Mouse (Mus musculus) cerebellum, adult 9-10 months (tissue): ENCODE results near the gene Irf1.

Source experiments
- DNase-seq: peaks from one replicate; pipeline ENCODE4 v3.0.0; 2022

Gene Irf1

GRCm38 (mm10) chr11:53785311-53785936 lies 15.6 kb downstream of the Irf1 start:
- DNase-seq = no peak

DNA sequence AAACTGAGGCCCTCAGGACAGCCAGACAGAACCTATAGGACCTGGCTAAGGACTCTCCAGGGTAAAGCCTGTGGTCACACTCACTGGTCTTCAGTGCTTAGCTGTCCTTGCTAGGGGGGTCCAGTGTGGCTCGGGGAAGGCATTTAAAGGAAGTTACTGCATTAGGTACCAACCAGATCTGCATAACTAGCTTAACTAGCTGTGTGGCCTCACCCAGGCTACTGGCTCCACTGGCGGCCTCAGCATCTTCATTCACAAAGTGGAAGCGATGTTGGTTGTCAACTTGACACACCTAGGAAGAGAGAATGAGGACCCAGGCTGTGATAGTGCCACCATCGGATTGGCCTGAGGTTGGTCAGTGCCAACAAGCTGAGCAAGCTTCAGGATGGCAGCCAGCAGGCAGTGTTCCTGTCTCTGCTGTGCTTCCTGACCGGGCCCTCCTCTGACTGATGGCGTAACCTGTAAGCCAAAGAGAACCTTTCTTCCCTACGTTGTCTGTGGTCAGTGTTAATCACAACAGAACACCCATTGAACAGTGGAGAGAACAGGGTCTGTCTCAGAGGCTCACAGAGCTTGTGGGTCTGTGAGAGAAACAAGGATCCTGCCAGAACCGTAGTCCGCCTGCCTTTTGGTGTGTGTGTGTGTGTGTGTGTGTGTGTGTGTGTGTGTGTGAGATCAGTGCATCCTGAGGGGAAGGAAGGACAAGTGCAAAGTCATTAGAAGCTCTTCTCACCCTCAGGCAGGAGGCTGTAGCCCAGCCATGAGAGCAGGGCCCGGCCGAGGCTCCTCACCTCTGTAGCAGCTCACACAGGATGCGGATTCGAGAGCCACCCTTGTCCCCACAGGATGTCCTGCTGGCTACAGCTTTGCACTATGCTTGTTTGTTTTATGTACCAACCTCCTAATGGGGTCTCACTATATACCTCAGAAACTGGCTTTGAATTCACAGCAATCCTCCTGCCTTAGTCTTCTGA lies 16.5 kb downstream of the Irf1 start:
- DNase-seq = peak; percentile 23

- no peak for DNase-seq
These were observed 18.4 kb downstream of the Irf1 start for GRCm38 (mm10) chr11:53788196-53788595.

GRCm38 (mm10) chr11:53789277-53789676 lies 19.5 kb downstream of the Irf1 start:
- DNase-seq = no peak

DNA sequence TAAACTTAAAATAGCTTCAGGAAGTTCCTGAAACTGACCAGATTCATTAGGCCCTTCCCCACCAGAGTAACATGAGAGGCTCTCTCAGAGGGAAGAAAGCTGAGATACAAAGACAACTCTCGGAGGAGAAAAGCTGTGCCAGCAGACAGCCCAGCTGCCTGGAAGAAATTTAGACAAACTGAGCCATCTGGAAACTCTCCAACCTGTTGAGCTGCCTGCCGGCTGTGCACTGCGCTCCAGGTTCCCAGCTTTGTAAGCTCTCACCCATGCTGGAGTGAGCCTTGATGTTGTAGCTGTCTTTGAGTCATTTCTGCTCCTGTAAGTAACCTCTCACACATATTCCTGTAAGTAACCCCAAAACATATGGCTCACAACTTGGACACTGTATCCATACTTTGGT lies 23.2 kb downstream of the Irf1 start:
- DNase-seq = no peak

- DNase-seq = no peak
These were observed 24.2 kb downstream of the Irf1 start for GRCm38 (mm10) chr11:53794015-53794414.

DNA sequence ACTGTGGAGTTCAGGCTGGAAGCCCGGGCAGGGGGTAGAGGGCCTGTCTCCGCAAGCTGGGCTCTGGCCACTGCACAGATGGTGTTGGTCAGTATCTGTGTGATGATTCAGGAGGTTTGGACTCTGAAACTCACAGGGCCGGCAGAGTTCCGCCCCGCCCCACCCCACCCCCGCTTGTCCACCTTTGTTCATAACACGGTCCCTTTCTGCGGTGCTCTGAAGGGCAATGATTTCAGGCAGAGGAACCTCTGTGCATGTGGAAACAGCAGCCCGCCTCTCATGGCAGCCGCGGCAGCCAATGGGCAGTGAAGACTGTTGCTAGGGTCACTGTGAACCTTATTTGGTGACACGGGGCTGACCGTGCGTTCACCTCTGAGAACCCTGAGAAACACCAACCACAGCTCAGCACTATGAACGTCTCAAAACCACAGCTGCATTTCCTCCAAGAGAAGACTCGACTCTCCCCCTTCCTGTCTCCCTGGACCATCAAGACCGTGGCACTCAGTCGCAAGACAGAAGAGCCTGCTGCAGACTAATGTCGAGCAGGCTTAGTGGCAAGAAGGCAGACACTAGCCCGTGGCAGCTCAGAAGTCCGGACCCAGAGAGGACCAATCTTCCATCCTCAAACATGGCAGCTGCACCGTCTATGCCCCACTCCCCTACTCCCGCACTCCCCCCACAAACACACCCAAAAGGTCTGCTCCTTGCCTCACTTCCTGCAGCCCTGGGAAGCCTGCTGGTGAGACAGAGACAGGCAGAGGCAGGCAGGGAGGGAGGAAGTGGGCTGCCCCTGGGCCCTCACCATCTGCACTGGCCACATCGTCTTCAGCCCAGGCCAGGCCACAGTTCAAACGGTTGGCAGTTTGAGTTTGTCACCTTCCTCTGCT lies 25.1 kb downstream of the Irf1 start:
- DNase-seq = no peak

- no peak for DNase-seq
These were observed 26.0 kb downstream of the Irf1 start for GRCm38 (mm10) chr11:53795813-53796212.

- DNase-seq = no peak
These were observed 26.8 kb downstream of the Irf1 start for GRCm38 (mm10) chr11:53796409-53797151.

DNA sequence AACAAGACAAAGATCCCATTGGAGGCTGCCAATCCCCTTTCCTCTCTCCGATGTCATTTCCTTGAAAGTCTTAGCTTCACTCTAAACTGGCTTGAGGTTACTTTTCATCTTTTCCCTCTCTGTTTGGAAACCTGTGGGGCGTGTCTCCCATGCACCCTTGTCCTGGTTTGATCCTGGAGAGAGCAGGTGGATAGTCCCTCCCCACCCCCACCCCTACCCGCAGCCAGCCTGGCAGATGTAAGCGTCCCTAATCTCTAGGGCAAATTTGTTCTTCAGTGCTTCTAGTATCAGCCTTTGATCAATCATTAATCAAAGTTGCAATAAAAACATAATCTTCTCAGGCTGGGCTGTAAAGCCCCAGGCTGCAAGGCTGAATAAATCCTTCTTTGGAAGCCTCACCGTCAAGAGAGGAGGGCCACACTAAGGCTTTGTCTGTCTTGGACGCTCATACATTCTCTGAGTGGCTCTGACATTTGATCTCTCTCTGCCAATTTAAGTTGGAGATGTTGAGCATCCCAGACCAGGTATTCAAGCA lies 27.6 kb downstream of the Irf1 start:
- no peak for DNase-seq

DNA sequence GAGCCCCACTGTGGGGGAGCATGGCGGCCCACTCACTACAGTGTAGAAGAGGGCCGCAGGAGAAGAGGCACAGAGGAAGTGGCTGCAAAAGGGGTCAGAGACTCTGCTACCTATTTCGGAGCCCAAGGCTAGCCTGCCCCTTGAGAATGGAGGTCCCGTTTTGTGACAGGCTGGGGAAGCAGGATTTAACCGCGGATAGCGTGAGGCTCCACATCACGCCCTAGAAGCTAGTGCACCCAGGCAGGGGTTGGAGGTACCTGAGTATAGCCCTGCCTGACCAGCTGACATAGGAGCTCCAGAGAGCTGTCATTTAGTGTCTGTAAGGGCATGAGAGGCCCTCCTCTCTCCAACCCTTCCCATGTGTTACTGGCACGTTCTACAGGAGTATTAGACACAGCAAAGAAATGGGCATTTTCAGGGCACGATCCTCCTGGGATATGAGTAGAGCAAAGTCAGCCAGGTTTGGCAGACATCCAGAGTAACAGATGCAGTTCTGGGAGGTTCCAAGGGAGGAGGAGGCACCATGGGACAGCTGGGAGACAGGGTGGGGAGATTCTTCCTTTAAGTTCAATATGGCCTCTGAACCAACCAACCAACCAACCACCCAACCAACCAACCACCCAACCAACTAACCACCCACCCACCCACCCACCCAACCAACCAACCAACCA lies 28.4 kb downstream of the Irf1 start:
- peak; percentile 32 for DNase-seq

- no peak for DNase-seq
These were observed 30.2 kb downstream of the Irf1 start for GRCm38 (mm10) chr11:53800036-53800435.

- no peak for DNase-seq
These were observed 31.2 kb downstream of the Irf1 start for GRCm38 (mm10) chr11:53800975-53801374.

GRCm38 (mm10) chr11:53803093-53803492 lies 33.3 kb downstream of the Irf1 start:
- DNase-seq = no peak

DNA sequence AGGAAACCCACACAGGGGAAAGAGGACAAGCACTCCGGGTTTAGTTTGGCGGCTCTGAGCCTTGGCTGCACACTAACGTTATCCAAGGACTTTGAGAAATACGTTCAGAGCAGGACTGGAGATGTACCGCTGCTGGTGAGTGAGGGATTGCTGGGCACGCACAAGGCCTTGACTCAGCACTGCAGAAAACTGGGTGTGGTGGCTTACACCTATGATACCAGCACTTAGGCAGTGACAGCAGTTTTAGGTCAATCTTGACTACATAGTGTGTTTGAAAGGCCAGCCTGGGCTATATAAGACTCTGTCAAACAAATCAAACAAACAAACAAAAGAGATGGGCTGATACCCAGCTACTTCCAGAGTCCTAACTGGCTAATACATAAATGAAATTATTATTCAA lies 33.7 kb downstream of the Irf1 start:
- DNase-seq = no peak

- no peak for DNase-seq
These were observed 34.9 kb downstream of the Irf1 start for GRCm38 (mm10) chr11:53804569-53805344.

- no peak for DNase-seq
These were observed 36.0 kb downstream of the Irf1 start for GRCm38 (mm10) chr11:53805786-53806185.

DNA sequence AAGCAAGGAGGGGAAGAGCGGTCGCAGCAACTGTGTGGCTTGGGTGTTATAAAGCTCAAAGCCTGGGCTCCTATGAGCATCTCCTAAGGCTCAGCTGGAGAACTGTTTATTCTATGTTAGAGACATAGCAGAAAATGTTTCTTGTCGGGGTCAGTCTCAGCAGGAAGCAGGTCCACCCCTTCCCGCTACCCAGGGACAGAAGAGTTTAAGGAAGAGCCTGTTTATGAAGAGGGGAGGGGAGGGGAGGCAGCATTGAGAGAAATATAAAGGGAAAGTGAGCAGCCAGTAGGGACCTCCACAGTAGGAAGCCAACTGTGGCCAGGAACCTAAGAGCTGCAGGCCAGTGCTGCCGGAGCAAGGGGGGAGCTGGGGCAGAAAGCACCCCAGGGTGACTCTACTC lies 39.5 kb downstream of the Irf1 start:
- no peak for DNase-seq

DNA sequence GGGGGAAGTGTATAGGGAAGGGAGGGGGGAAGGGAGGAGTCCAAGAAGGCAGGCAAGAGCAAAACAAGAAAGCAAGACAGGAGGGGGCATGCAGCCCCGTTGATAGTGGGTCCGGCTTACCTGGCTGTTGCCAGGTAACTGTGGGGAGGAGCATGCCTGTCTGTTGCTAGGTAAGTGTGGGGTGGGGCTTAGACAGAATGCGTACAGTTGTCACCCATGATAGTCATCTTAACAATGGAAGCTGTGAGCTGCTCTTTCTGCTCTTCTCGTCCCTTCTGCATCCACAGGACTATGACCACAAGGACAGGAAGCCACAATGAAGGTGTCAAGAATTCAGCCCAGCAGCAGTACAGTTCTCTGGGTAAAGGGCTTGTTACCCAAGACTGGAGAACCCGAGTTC lies 40.3 kb downstream of the Irf1 start:
- no peak for DNase-seq

DNA sequence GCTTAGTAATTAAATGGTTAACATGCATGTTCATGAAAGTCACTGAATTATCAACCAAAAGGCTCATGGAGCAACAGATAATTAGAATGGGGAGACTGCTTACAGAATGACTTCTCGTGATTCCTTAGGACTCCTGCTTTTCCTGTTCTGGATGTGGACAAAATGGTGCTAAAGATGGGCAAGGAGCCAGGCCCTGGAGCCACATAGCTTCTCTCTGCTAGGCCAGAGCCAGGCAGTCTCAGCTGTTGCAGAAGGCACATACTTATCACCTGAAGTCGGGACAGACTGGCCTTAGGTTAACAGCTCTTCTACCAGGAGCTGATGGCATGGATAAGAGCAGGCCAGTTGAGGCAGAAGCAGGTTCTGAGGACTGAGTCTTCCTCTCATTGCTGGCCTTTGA lies 40.9 kb downstream of the Irf1 start:
- no peak for DNase-seq

DNA sequence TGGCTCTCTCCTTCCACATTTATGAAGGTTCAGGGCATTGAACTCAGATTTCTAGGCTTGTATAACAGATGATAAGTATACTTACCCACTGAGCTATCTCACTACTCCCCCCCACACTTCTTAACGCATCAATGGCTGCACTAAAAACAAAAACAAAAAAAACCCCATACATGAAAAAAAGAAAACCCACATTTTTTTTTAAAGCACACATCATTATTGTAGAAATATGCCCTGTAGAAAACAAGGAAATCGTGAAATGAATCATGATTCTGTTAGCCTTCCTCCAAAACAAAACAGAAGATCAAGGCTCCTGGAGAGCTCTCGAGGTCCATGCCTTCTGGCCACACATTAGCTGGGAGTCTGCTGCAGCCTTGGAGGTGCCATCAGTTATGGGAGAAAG lies 41.5 kb downstream of the Irf1 start:
- DNase-seq = no peak
